Mouse (Mus musculus): ENCODE measurements around the gene Abhd4.

DNA sequence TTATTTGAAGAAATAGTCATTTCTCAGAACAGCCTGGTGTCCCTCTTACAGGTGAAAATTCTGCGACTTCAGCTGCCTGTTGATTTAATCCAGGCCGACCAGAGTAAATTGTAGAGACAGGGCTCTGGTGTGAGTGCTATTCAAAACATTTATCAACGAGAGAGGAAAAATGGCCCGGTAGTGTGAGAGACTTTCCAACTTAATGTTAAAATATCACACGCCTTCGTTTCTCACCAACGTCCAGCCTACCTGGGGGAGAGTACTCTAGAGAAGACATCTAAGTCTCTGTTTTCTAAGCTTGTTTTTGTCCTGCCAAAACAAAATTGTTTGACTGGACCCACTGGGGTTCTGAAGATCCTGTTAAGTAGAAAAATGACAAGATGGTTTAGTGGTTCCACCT lies 34.1 kb upstream of the Abhd4 start:
- TF ChIP-seq CTCF (IDR thresholded peaks at IDR 0.05; ENCODE audit: insufficient read depth, low read length) = no peak
- TF ChIP-seq POLR2A (IDR thresholded peaks at IDR 0.05; ENCODE audit: borderline replicate concordance, extremely low read depth, low read depth, low read length) = no peak

Data from lung, adult 2 months (tissue).